Mouse (Mus musculus) fibroblast of lung, adult 2 months (primary cell): ENCODE measurements at regions not wholly inside any gene's neighbourhood (a gene's known extent, or its start where the extent isn't known, plus 50 kb on each side); places are given as distances from the start of the nearest gene placed in this dataset.
A peak's percentile ranks its signal among the peaks of the same experiment; 100 is the strongest.
"Not testable (repeated sequence)": the region's sequence is repeated elsewhere in the genome, so short reads cannot be mapped to it uniquely, and the experiment has no call there.

Experiments used
- DNase-seq: peaks from one replicate; pipeline ENCODE4 v3.0.0-alpha.2; 2011; ENCODE audit warnings: low read depth

DNA sequence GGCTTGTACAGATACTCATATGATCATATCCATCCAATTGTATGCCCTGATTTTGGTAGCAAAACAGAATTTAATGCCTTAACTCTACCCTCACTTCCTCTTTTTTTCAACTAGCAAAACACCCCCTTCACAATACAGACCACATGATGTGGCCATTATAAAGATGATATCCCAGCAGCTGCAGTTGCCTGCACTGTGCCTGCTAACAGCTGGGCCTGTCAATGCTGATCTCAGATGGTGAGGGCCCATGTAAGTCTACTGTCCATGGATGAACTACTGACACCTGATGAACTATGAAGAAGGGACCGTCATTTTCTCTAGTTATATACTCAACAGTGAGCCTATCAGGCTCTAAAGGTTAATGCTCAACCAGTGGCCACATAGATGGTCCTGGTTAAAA lies 191.8 kb upstream of the Fmr1 start:
- DNase-seq = no peak

DNA sequence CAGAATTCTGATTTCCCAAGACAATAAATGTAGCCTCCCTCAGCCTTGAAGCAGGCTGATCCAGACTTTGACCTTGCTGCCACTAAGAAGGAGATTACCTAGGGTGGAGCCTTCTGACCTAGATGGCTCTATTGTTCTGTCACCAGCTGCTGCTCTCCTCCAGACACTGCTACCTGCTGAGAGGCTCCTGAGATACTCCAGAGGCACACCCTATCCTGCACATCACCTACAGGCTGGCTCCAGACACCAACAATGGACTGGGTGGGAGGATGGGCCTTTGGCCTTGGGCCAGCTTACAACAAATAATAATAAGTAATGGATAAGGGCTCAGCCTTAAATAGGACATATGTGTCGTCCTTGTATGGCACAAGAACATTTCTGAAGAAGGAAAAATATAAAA lies 186.3 kb upstream of the Fmr1 start:
- DNase-seq = not testable (repeated sequence)

- DNase-seq = no peak
These were observed 183.8 kb upstream of the Fmr1 start for GRCm38 (mm10) chrX:68494398-68495143.

DNA sequence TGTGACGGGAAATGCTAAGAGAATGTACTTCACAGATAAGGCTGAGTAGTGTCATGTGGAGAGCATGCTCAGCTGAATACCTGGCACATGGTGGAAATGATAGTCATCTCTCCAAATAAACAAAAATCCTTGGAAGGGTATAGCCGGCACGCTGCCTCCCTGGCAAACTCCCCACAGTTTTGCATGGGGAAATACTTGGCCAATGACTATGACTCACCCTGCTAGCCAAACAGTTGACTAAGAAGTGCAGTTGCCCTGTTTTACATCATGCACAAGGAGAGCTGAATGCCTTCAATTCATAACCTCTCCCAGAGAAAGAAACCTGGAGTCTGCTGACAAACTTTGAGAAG lies 183.2 kb upstream of the Fmr1 start:
- DNase-seq = peak; percentile 82

- no peak for DNase-seq
These were observed 182.6 kb upstream of the Fmr1 start for GRCm38 (mm10) chrX:68495751-68496150.

DNA sequence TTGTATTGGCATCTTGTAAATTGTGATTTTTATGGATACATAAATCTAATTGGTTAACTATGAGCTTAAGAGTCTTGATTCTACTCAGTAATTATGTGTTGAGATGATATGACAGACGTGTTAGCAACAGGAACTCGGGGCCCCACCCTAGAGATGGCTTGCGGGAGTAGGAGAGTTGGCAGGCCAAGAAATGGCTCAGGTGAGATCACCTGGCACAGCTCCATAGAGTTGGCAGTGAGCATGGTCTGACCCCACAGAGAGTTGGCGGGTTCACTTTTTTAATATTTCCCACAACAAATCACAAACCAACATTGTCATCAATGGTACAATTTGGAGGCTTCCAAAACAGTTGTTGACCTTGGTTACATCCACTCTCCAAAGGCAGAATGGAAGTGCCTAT lies 180.5 kb upstream of the Fmr1 start:
- DNase-seq = no peak

GRCm38 (mm10) chrX:68502938-68503337 lies 175.4 kb upstream of the Fmr1 start:
- DNase-seq = no peak

- peak; percentile 69 for DNase-seq
These were observed 170.7 kb upstream of the Fmr1 start for GRCm38 (mm10) chrX:68507664-68508063.

DNA sequence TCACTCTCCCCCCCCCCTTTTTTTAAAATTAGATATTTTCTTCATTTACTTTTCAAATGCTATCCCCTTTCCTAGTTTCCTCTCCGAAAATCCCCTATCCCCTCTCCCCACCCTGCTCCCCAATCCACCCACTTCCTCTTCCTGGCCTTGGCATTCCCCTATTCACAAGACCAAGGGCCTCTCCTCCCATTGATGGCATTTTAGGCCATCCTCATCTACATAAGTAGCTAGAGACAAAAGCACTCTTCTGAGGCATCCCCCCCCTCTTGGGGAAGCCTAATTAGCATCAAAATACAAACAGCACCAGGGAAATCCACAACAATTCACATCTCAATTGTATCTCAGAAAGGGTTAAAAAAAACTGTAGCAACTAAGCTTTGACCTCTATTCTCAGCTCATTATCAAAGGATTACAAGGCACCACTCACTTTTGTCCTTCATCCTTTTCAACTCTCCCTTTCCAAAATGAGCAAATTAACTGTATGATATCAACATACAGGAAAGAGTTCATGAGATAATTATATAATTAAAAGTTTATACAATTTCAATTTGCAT lies 166.1 kb upstream of the Fmr1 start:
- no peak for DNase-seq

- peak; percentile 54 for DNase-seq
These were observed 131.8 kb upstream of the Fmr1 start for GRCm38 (mm10) chrX:68546561-68546960.

DNA sequence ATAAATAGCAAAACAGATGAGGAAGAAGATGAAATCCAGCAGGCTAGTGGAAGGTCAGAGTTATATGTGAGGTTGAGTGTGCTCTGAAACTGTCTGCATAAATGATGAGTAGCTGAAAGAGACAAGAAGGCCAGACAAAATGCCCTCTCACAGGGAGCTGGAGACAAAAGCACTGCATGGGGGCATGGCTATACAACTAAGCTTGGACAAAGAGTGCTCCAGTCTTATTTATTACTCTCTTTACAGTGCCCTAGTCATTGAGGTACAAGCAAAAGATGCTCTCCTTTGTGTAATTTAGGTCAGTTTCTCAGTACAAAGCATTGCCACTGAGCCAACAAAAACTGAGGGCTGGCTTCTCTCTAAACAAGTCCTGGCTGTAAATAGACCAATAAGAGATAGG lies 124.3 kb upstream of the Fmr1 start:
- DNase-seq = no peak

DNA sequence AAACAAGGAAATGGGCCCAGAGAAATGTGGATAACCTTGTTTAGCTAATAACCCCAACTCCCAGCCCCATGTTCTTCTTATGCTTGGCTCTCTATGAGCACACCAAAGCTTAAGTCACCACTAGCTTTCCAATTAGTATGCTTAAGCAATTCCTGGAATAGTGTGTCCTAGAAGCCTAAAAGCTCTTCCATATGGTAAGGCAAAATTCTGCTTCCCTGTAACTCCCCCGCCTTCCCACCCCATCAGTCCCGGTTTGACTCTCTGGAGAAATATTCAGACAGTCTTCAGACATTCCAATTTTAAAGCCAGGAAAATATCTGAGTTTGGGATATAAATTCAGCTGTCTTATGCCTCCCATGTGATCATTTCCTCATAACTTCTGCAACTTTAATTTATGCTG lies 120.6 kb upstream of the Fmr1 start:
- DNase-seq = no peak

- peak; percentile 26 for DNase-seq
These were observed 93.1 kb upstream of the Fmr1 start for GRCm38 (mm10) chrX:68585246-68585645.

DNA sequence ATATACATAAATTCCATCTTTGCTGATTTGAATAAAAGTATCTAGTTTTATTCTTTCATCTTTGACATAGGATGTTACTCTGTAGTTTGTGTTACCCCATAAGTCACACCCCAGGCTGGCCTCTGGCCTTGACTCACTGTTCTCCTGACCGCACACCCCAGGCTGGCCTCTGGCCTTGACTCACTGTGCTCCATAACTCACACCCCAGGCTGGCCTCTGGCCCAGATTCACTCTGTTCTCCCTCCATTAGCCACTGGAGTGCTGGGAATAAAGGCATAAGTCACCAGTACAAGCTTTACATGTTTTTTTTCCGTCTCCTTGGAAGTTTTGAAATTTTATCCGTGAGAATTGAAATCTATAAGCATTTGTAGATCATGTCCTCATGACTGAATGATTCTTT lies 56.2 kb upstream of the Fmr1 start:
- DNase-seq = peak; percentile 17
